Mouse (Mus musculus): Measurements from ENCODE around the gene Fam131b.

GRCm38 (mm10) chr6:42362074-42362473 is 37.6 kb upstream of the Fam131b start:
- no peak for TF ChIP-seq EP300 (IDR thresholded peaks at IDR 0.05; ENCODE audit: low read length)
- TF ChIP-seq CHD1 (IDR thresholded peaks at IDR 0.05; ENCODE audit: low read depth, low read length) = no peak
